Mouse (Mus musculus) liver, postnatal 0 days (tissue): Measurements from ENCODE around the gene Mrgprf.

Experiments used
- CTCF ChIP-seq: sonication (generic); IDR thresholded peaks from 2 replicates; pipeline ENCODE4 v1.5.1; 2016; ENCODE audit warnings: antibody characterized with exemption, low read depth
- EP300 ChIP-seq: IDR thresholded peaks from 2 replicates; pipeline ENCODE4 v1.6.1; 2016; ENCODE audit warnings: antibody characterized with exemption, low read depth, mild to moderate bottlenecking

- TF ChIP-seq CTCF (no peak), EP300 (no peak)
Observed at GRCm38 (mm10) chr7:145266011-145266410, 34.6 kb upstream of the Mrgprf start.
